In genomic region chr12:108792546-108793452, GRCm38 (mm10) we compare ENCODE assay signal across 8 mouse cellular contexts. TPM values are rescaled to one million over a fixed set of nuclear protein-coding genes. Genes with fewer than 3 reads are reported as not detected.
DNase-seq lines count a peak whose midpoint lies in the region; ATAC-seq and TF ChIP-seq lines count a peak whose summit lies in the region.

Yy1 (plus strand) TSS chr12:108792973.

- H3K4me2 ChIP-seq in hindbrain, postnatal 0 days (ENCODE audit: low read depth, low read length) = peak within 1 kb of the TSS; percentile 69

- H3K9ac ChIP-seq in hindbrain, postnatal 0 days (replicated peaks; ENCODE audit: low read length) = peak within 1 kb of the TSS; percentile 92

- ATAC-seq in common myeloid progenitor, adult 5-6 weeks (replicated peaks; ENCODE audit: low read depth, poor library complexity, severe bottlenecking) = peak; percentile 78
- peak; percentile 96 for ATAC-seq in hindbrain, postnatal 0 days
- peak; percentile 80 for ATAC-seq in megakaryocyte, adult 5-6 weeks (ENCODE audit: poor library complexity, severe bottlenecking)

- intact Hi-C loops in gastrocnemius, adult 2 months (cut with DNase I) = no loop called here
- intact Hi-C loops in left cerebral cortex, adult 2 months (cut with DNase I) = loop anchor here (5.0 kb wide), 1 partner anchor 100 kb away; the partner anchor contains the start of genes Wars and Wdr25

- H3K27ac ChIP-seq in gastrocnemius, adult 2 months = peak within 1 kb of the TSS; percentile 98
- peak within 1 kb of the TSS; percentile 98 for H3K27ac ChIP-seq in hindbrain, postnatal 0 days
- H3K27ac ChIP-seq in left cerebral cortex, adult 2 months = peak within 1 kb of the TSS; percentile 95

- TF ChIP-seq CTCF in gastrocnemius, adult 2 months (IDR thresholded peaks at IDR 0.05) = 0 out of 2 replicates have a peak, but pooled peaks have one; percentile 4
- TF ChIP-seq CTCF in hindbrain, postnatal 0 days (IDR thresholded peaks at IDR 0.05; ENCODE audit: low read depth) = no peak
- TF ChIP-seq CTCF in left cerebral cortex, adult 2 months (IDR thresholded peaks at IDR 0.05) = no peak

- peak within 1 kb of the TSS; percentile 100 for H3K4me3 ChIP-seq in gastrocnemius, adult 2 months
- peak within 1 kb of the TSS; percentile 94 for H3K4me3 ChIP-seq in hindbrain, postnatal 0 days (ENCODE audit: low read length)
- peak within 1 kb of the TSS; percentile 93 for H3K4me3 ChIP-seq in left cerebral cortex, adult 2 months

- no peaks in the 10 kb centered on the region for H3K36me3 ChIP-seq in hindbrain, postnatal 0 days (ENCODE audit: insufficient read depth, low read length)

- WGBS in hindbrain, postnatal 0 days = under 1% methylated on average over 87 of the region's 127 CpGs

- H3K27me3 ChIP-seq in hindbrain, postnatal 0 days (ENCODE audit: insufficient read depth, low read length) = no peaks in the 10 kb centered on the region

- peak; percentile 99 for DNase-seq in ZHBTc4 (ENCODE audit: low read depth, low spot score)
- peak; percentile 100 for DNase-seq in gastrocnemius, adult 2 months
- DNase-seq in hindbrain, postnatal 0 days (ENCODE audit: low spot score) = peak; percentile 100
- DNase-seq in left cerebral cortex, adult 2 months (ENCODE audit: extremely low spot score in 1 of 2, low spot score in 2 of 2) = peak; percentile 97 to 99
- DNase-seq in right cerebral cortex, adult 2 months (ENCODE audit: low spot score in 2 of 2) = peak; percentile 93 to 95
- DNase-seq in urinary bladder, postnatal 14 days (ENCODE audit: low spot score) = peak; percentile 99

- no peaks in the 10 kb centered on the region for H3K9me3 ChIP-seq in hindbrain, postnatal 0 days (ENCODE audit: low read length)

- H3K4me1 ChIP-seq in hindbrain, postnatal 0 days (ENCODE audit: insufficient read depth, low read length) = peaks cover 17% of the 10 kb centered on the region

RNA-seq across cellular contexts. Expression of gene Yy1, which starts in this region (rescaled TPM):
- 65.9 and 74.4 TPM in 2 replicates for total RNA-seq in common myeloid progenitor, adult 5-6 weeks (2017)
- 10 to 100 TPM; 33.4 to 35.6 TPM for total RNA-seq in gastrocnemius, adult 2 months (2021)
- 29.6 and 30.2 TPM in 2 replicates for total RNA-seq in hindbrain, postnatal 0 days (2014; rRNA removed)
- 7.9 and 8.2 TPM in 2 replicates for polyA plus RNA-seq in hindbrain, postnatal 0 days (2015; fragmentation: Nextera tagmentation; extraction: Ambion mirVana)
- 10 to 100 TPM; 51.1 to 51.9 TPM for total RNA-seq in left cerebral cortex, adult 2 months (2021)
- 67.2 and 70.7 TPM in 2 replicates for total RNA-seq in megakaryocyte, adult 5-6 weeks (2015)
- total RNA-seq in megakaryocyte, adult 5-6 weeks (2017) = 40.3 and 50.5 TPM in 2 replicates

Comparison
In these comparisons a context has a peak if more than half of its experiments do, and no peak if none do; other contexts are left out.
1. Peak in every context shown above with its lines: DNase-seq, ATAC-seq, H3K4me3 ChIP-seq and H3K27ac ChIP-seq.